Mouse (Mus musculus) intestine, embryonic 15.5 days (tissue): ENCODE results near the gene Gria3. TPM values are rescaled to one million over a fixed set of nuclear protein-coding genes. Genes with fewer than 3 reads are reported as not detected.

ENCODE experiments used
- ATAC-seq: fragments of 200-750 bp; cut with Nextera tagmentation; 2 replicates; pipeline ENCODE4 v1.8.0; 2017; ENCODE audit warnings: moderate TSS enrichment, moderate library complexity
- H3K27ac ChIP-seq: fragments of 300-500 bp; sonication (generic); 2 replicates; pipeline ENCODE4 v1.5.1; 2015; ENCODE audit warnings: mild to moderate bottlenecking, inconsistent platforms
- H3K27me3 ChIP-seq: fragments of 300-500 bp; sonication (generic); replicated peaks from 2 replicates; pipeline ENCODE4 v1.6.1; 2015; ENCODE audit warnings: inconsistent platforms
- H3K36me3 ChIP-seq: fragments of 300-500 bp; sonication (generic); 2 replicates; pipeline ENCODE4 v1.6.1; 2015; ENCODE audit warnings: inconsistent platforms
- H3K4me1 ChIP-seq: fragments of 300-500 bp; sonication (generic); replicated peaks from 2 replicates; pipeline ENCODE4 v1.6.1; 2015; ENCODE audit warnings: inconsistent platforms
- H3K4me2 ChIP-seq: fragments of 300-500 bp; sonication (generic); replicated peaks from 2 replicates; pipeline ENCODE4 v1.6.1; 2015; ENCODE audit warnings: mild to moderate bottlenecking, inconsistent platforms
- H3K4me3 ChIP-seq: fragments of 300-500 bp; sonication (generic); replicated peaks from 2 replicates; pipeline ENCODE4 v1.5.1; 2015; ENCODE audit warnings: inconsistent platforms
- H3K9ac ChIP-seq: fragments of 300-500 bp; sonication (generic); 2 replicates; pipeline ENCODE4 v1.6.1; 2015; ENCODE audit warnings: inconsistent platforms
- H3K9me3 ChIP-seq: fragments of 300-500 bp; sonication (generic); 2 replicates; pipeline ENCODE4 v1.6.1; 2016; ENCODE audit warnings: inconsistent platforms
- WGBS: fragments of 180-500 bp; shearing (Covaris S2); methylation state at CpG from one replicate; pipeline ENCODE4 v1.1.7; 2015; 5-methylcytosine and 5-hydroxymethylcytosine counted together
- polyA plus RNA-seq: library from polyadenylated mRNA; unstranded; fragments of >200 nt; fragmentation: Nextera tagmentation; extraction: Ambion mirVana; gene quantifications from 2 replicates; pipeline ENCODE4 v1.2.1, GENCODE M21; 2015

The Gria3 gene
- polyA plus RNA-seq, result 6.2 and 7.3 TPM in 2 replicates

GRCm38 (mm10) chrX:41400058-41400904 lies at the start of gene Gria3:
Gria3 (plus strand) TSS chrX:41400854.
- H3K9ac ChIP-seq, result peak within 1 kb of the TSS; percentile 30

GRCm38 (mm10) chrX:41387086-41387485 lies 13.6 kb upstream of the Gria3 start:
- no peak overlapping the region for H3K4me2 ChIP-seq
- ATAC-seq, result no peak
- H3K9ac ChIP-seq, result no peak overlapping the region
- H3K4me1 ChIP-seq, result no peaks in the 10 kb centered on the region
- no peaks in the 10 kb centered on the region for H3K36me3 ChIP-seq
- no peaks in the 10 kb centered on the region for H3K27me3 ChIP-seq
- H3K27ac ChIP-seq, result no peak overlapping the region
- no peaks in the 10 kb centered on the region for H3K9me3 ChIP-seq
- 63% methylated on average over 7 of the region's 7 CpGs for WGBS
- no peak overlapping the region for H3K4me3 ChIP-seq

More at GRCm38 (mm10) chrX:41400058-41400904, at the start of gene Gria3:
- Histone ChIP-seq H3K4me2 (peak within 1 kb of the TSS; percentile 66), H3K27me3 (0 out of 2 replicates have a peak, but pooled peaks cover 3% of the 10 kb centered on the region), H3K4me3 (peak within 1 kb of the TSS; percentile 41), H3K36me3 (no peaks in the 10 kb centered on the region), H3K4me1 (no peaks in the 10 kb centered on the region), H3K27ac (0 out of 2 replicates have a peak within 1 kb of the TSS, but pooled peaks have one; percentile 27), H3K9me3 (no peaks in the 10 kb centered on the region)
- 18% methylated on average over 21 of the region's 21 CpGs for WGBS
- peak; percentile 63; the same call in 1 of the 2 replicates for ATAC-seq

- Histone ChIP-seq H3K9ac (no peak overlapping the region), H3K4me2 (no peak overlapping the region), H3K36me3 (no peaks in the 10 kb centered on the region), H3K4me3 (no peak overlapping the region), H3K27ac (no peak overlapping the region), H3K27me3 (no peaks in the 10 kb centered on the region), H3K4me1 (no peaks in the 10 kb centered on the region), H3K9me3 (no peaks in the 10 kb centered on the region)
- WGBS, result 98% methylated on average over 1 of the region's 1 CpGs
- ATAC-seq, result no peak
Observed at GRCm38 (mm10) chrX:41389079-41389478, 11.6 kb upstream of the Gria3 start.

GRCm38 (mm10) chrX:41398482-41398881 lies 2.2 kb upstream of the Gria3 start:
- no peak for ATAC-seq
- Histone ChIP-seq H3K27ac (no peak overlapping the region), H3K27me3 (0 out of 2 replicates have a peak, but pooled peaks cover 3% of the 10 kb centered on the region), H3K9me3 (no peaks in the 10 kb centered on the region), H3K9ac (no peak overlapping the region), H3K36me3 (no peaks in the 10 kb centered on the region), H3K4me1 (no peaks in the 10 kb centered on the region), H3K4me2 (no peak overlapping the region), H3K4me3 (no peak overlapping the region)

GRCm38 (mm10) chrX:41401186-41401585 lies 532 bp downstream of the Gria3 start:
- Histone ChIP-seq H3K4me2 (peak overlapping the region; percentile 66), H3K9ac (peak overlapping the region; percentile 30; the same call in 1 of the 2 replicates), H3K4me3 (peak overlapping the region; percentile 41), H3K27me3 (0 out of 2 replicates have a peak, but pooled peaks cover 3% of the 10 kb centered on the region), H3K4me1 (no peaks in the 10 kb centered on the region), H3K27ac (no peak overlapping the region), H3K36me3 (no peaks in the 10 kb centered on the region), H3K9me3 (no peaks in the 10 kb centered on the region)
- WGBS, result 18% methylated on average over 17 of the region's 17 CpGs
- 0 out of 2 replicates have a peak, but pooled peaks have one; percentile 41 for ATAC-seq

GRCm38 (mm10) chrX:41401590-41402240 lies 1.1 kb downstream of the Gria3 start:
- no peaks in the 10 kb centered on the region for H3K36me3 ChIP-seq
- ATAC-seq, result peak; percentile 34; the same call in 1 of the 2 replicates
- no peaks in the 10 kb centered on the region for H3K9me3 ChIP-seq
- WGBS, result 22% methylated on average over 20 of the region's 20 CpGs
- H3K9ac ChIP-seq, result peak overlapping the region; percentile 30
- H3K27me3 ChIP-seq, result 0 out of 2 replicates have a peak, but pooled peaks cover 3% of the 10 kb centered on the region
- H3K4me3 ChIP-seq, result peak overlapping the region; percentile 41
- H3K4me2 ChIP-seq, result peak overlapping the region; percentile 66
- 0 out of 2 replicates have a peak overlapping the region, but pooled peaks have one; percentile 27 for H3K27ac ChIP-seq
- no peaks in the 10 kb centered on the region for H3K4me1 ChIP-seq

GRCm38 (mm10) chrX:41402656-41403055 lies 2.0 kb downstream of the Gria3 start:
- H3K9ac ChIP-seq, result no peak overlapping the region
- H3K9me3 ChIP-seq, result no peaks in the 10 kb centered on the region
- H3K4me3 ChIP-seq, result peak overlapping the region; percentile 41
- H3K36me3 ChIP-seq, result no peaks in the 10 kb centered on the region
- no peaks in the 10 kb centered on the region for H3K4me1 ChIP-seq
- 0 out of 2 replicates have a peak, but pooled peaks cover 3% of the 10 kb centered on the region for H3K27me3 ChIP-seq
- peak overlapping the region; percentile 66 for H3K4me2 ChIP-seq
- no peak overlapping the region for H3K27ac ChIP-seq
- ATAC-seq, result no peak
- WGBS, result 34% methylated on average over 6 of the region's 6 CpGs

- Histone ChIP-seq H3K27me3 (0 out of 2 replicates have a peak, but pooled peaks cover 3% of the 10 kb centered on the region), H3K4me1 (no peaks in the 10 kb centered on the region), H3K27ac (no peak overlapping the region), H3K4me2 (no peak overlapping the region), H3K4me3 (no peak overlapping the region), H3K36me3 (no peaks in the 10 kb centered on the region), H3K9ac (no peak overlapping the region), H3K9me3 (no peaks in the 10 kb centered on the region)
- no peak for ATAC-seq
- WGBS, result 62% methylated on average over 9 of the region's 9 CpGs
Observed at GRCm38 (mm10) chrX:41406288-41406687, 5.6 kb downstream of the Gria3 start.

GRCm38 (mm10) chrX:41409791-41410190 lies 9.1 kb downstream of the Gria3 start:
- Histone ChIP-seq H3K36me3 (no peaks in the 10 kb centered on the region), H3K9ac (no peak overlapping the region), H3K9me3 (no peaks in the 10 kb centered on the region), H3K4me2 (no peak overlapping the region), H3K4me3 (no peak overlapping the region), H3K27ac (no peak overlapping the region), H3K4me1 (no peaks in the 10 kb centered on the region), H3K27me3 (no peaks in the 10 kb centered on the region)
- no peak for ATAC-seq
- 38% methylated on average over 1 of the region's 1 CpGs for WGBS

GRCm38 (mm10) chrX:41425651-41426050 lies 25.0 kb downstream of the Gria3 start:
- no peaks in the 10 kb centered on the region for H3K36me3 ChIP-seq
- no peak overlapping the region for H3K27ac ChIP-seq
- H3K9ac ChIP-seq, result no peak overlapping the region
- ATAC-seq, result no peak
- 46% methylated on average over 6 of the region's 6 CpGs for WGBS
- H3K4me1 ChIP-seq, result no peaks in the 10 kb centered on the region
- no peak overlapping the region for H3K4me3 ChIP-seq
- no peak overlapping the region for H3K4me2 ChIP-seq
- no peaks in the 10 kb centered on the region for H3K9me3 ChIP-seq
- H3K27me3 ChIP-seq, result no peaks in the 10 kb centered on the region

- Histone ChIP-seq H3K4me3 (no peak overlapping the region), H3K9me3 (no peaks in the 10 kb centered on the region), H3K4me2 (no peak overlapping the region), H3K36me3 (no peaks in the 10 kb centered on the region), H3K9ac (no peak overlapping the region), H3K27me3 (no peaks in the 10 kb centered on the region), H3K27ac (no peak overlapping the region), H3K4me1 (no peaks in the 10 kb centered on the region)
- WGBS, result 48% methylated on average over 5 of the region's 5 CpGs
- ATAC-seq, result no peak
Observed at GRCm38 (mm10) chrX:41428011-41428410, 27.4 kb downstream of the Gria3 start.

- no peak overlapping the region for H3K4me3 ChIP-seq
- H3K9me3 ChIP-seq, result no peaks in the 10 kb centered on the region
- no peaks in the 10 kb centered on the region for H3K27me3 ChIP-seq
- no peak for ATAC-seq
- WGBS, result 24% methylated on average over 1 of the region's 1 CpGs
- H3K27ac ChIP-seq, result no peak overlapping the region
- no peak overlapping the region for H3K9ac ChIP-seq
- no peak overlapping the region for H3K4me2 ChIP-seq
- no peaks in the 10 kb centered on the region for H3K36me3 ChIP-seq
- H3K4me1 ChIP-seq, result no peaks in the 10 kb centered on the region
Observed at GRCm38 (mm10) chrX:41435541-41435940, 34.9 kb downstream of the Gria3 start.
